Mouse (Mus musculus) liver, embryonic 12.5 days (tissue): Measurements from ENCODE around the gene Rimkla. TPM values are rescaled to one million over a fixed set of nuclear protein-coding genes. Genes with fewer than 3 reads are reported as not detected.
"Not testable (repeated sequence)": the region's sequence is repeated elsewhere in the genome, so short reads cannot be mapped to it uniquely, and the experiment has no call there.

Experiments used
- ATAC-seq: fragments of 200-750 bp; cut with Nextera tagmentation; 2 replicates; pipeline ENCODE4 v1.8.0; 2017; ENCODE audit warnings: moderate number of reproducible peaks, mild to moderate bottlenecking, moderate library complexity
- H3K27ac ChIP-seq: fragments of 300-500 bp; sonication (generic); 2 replicates; pipeline ENCODE4 v1.5.1; 2016; ENCODE audit warnings: mild to moderate bottlenecking
- H3K27me3 ChIP-seq: fragments of 300-500 bp; sonication (generic); replicated peaks from 2 replicates; pipeline ENCODE4 v1.6.1; 2016; ENCODE audit warnings: mild to moderate bottlenecking, moderate library complexity
- H3K36me3 ChIP-seq: fragments of 300-500 bp; sonication (generic); 2 replicates; pipeline ENCODE4 v1.6.1; 2016; ENCODE audit warnings: mild to moderate bottlenecking, moderate library complexity
- H3K4me1 ChIP-seq: fragments of 300-500 bp; sonication (generic); 2 replicates; pipeline ENCODE4 v1.6.1; 2016
- H3K4me2 ChIP-seq: fragments of 300-500 bp; sonication (generic); 2 replicates; pipeline ENCODE4 v1.6.1; 2016; ENCODE audit warnings: mild to moderate bottlenecking, moderate library complexity
- H3K4me3 ChIP-seq: fragments of 300-500 bp; sonication (generic); 2 replicates; pipeline ENCODE4 v1.5.1; 2016; ENCODE audit warnings: mild to moderate bottlenecking, moderate library complexity
- H3K9ac ChIP-seq: fragments of 300-500 bp; sonication (generic); 2 replicates; pipeline ENCODE4 v1.6.1; 2016; ENCODE audit warnings: mild to moderate bottlenecking, moderate library complexity
- H3K9me3 ChIP-seq: fragments of 300-500 bp; sonication (generic); replicated peaks from 2 replicates; pipeline ENCODE4 v1.6.1; 2016; ENCODE audit warnings: mild to moderate bottlenecking, moderate library complexity
- WGBS: fragments of 180-500 bp; shearing (Covaris S2); methylation state at CpG from one replicate; pipeline ENCODE4 v1.1.7; 2016; ENCODE audit not compliant: insufficient replicate concordance; 5-methylcytosine and 5-hydroxymethylcytosine counted together
- polyA plus RNA-seq: library from polyadenylated mRNA; unstranded; fragments of >200 nt; fragmentation: Nextera tagmentation; extraction: Ambion mirVana; gene quantifications from 2 replicates; pipeline ENCODE4 v1.2.1, GENCODE M21; 2016

The Rimkla gene
- polyA plus RNA-seq: 0.04 and 0.08 TPM in 2 replicates

DNA sequence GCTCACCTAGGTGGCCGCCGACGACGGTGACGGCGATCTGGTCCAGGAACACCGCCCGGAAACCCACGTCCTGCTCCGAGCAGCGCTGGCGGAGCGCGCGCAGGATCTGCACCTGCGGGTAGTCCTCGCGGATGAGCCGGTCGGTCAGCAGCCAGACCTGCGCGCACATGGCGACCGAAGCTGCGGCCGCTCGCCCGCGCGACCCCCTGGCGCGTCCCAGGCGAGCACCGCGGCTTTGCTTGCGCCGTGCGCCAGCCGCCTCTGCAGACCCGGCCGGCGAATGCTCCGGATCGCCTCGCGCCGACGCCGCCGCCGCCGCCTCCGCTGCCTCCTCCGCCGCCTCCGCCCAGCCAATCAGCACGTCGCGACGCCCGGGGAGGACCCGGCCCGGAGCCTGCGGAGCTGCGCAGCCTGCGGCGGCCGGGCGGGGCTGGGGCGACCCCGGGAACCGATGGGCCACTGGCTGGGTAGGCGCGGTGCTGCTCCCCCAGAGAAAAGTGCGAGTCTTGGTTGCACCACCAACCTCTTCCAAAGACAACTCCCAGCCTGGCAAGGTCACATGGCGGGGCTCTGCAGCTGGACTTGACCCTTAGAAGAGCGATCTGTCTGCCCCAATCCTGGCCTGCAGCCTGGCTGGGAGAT, at the start of gene Rimkla:
Gene Rimkla, minus strand, starts transcription at position 338 of the 642 bp plus-strand sequence.
- Histone ChIP-seq H3K27me3 (peaks cover 57% of the 10 kb centered on the region), H3K27ac (no peak within 1 kb of the TSS)

DNA sequence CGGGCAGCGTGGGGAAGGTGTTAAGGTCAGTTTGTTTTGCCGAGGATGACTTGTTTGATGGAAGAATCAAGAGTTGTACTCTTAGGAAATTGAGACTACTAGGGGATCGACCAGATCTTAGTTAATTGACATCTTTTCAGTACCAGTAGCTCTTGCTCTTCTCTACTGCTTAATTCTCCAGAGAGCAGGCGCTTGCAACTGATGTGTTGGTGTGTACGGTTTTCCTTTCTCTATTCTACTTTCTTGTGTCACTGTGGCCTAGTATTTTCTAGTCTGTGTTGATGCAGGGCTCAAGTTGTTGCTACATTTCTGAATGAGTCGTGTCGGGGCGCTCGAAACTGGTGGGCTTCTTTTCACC, 48.1 kb upstream of the Rimkla start:
- peak overlapping the region; percentile 93 for H3K4me2 ChIP-seq
- H3K27ac ChIP-seq: peak overlapping the region; percentile 92
- peaks cover 29% of the 10 kb centered on the region for H3K4me1 ChIP-seq
- no peaks in the 10 kb centered on the region for H3K36me3 ChIP-seq
- ATAC-seq: no peak
- peak overlapping the region; percentile 95 for H3K9ac ChIP-seq
- H3K9me3 ChIP-seq: no peaks in the 10 kb centered on the region
- 11% methylated on average over 10 of the region's 10 CpGs for WGBS
- peak overlapping the region; percentile 98 for H3K4me3 ChIP-seq
- H3K27me3 ChIP-seq: no peaks in the 10 kb centered on the region

More for the DNA sequence above, at the start of gene Rimkla:
- Histone ChIP-seq H3K4me2 (peak within 1 kb of the TSS; percentile 76), H3K4me1 (peaks cover 5% of the 10 kb centered on the region; the same call in 1 of the 2 replicates), H3K9me3 (no peaks in the 10 kb centered on the region), H3K4me3 (peak within 1 kb of the TSS; percentile 54), H3K36me3 (no peaks in the 10 kb centered on the region), H3K9ac (peak within 1 kb of the TSS; percentile 31; the same call in 1 of the 2 replicates)
- WGBS: under 1% methylated on average over 60 of the region's 77 CpGs
- ATAC-seq: peak; percentile 62; the same call in 1 of the 2 replicates

DNA sequence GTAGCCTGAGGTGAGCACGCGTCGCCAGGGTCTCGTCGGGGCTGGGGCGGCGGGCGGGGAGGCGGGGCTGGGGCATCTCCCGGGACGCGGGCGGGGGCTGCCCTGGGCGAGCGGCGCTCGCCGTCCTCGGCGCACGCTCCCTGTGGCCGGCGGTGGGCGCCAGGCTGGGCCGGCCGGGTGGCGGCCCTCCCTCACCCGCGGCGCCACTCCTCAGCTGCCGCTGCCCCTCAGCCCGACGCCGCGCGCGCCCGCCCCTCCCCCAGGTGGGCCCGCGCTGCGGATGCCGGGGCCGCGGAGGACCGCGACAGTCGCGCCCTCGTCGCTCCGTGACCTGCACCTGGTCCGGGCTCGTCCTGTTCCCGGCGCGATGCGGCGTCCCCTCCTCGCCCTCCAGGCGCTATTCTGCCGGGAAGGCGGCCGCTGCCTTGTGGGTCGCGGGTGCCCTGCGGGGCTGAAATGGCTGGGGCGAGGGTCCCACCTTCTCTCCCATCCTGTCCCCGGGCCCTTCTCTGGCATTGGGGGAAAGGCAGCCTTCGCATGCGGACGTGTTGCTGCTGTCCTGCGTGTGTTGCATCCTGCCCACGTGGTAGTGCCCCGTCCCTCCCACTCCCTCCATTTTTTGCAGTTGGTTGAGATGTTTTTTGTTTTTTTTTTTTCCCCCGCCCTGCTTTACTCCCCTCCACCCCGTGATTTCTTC, 47.6 kb upstream of the Rimkla start:
- Histone ChIP-seq H3K9me3 (no peaks in the 10 kb centered on the region), H3K27me3 (no peaks in the 10 kb centered on the region), H3K4me2 (peak overlapping the region; percentile 93), H3K36me3 (no peaks in the 10 kb centered on the region), H3K4me3 (peak overlapping the region; percentile 98), H3K9ac (peak overlapping the region; percentile 95), H3K27ac (peak overlapping the region; percentile 92), H3K4me1 (peaks cover 29% of the 10 kb centered on the region)
- ATAC-seq: peak; percentile 78
- WGBS: under 1% methylated on average over 62 of the region's 76 CpGs

DNA sequence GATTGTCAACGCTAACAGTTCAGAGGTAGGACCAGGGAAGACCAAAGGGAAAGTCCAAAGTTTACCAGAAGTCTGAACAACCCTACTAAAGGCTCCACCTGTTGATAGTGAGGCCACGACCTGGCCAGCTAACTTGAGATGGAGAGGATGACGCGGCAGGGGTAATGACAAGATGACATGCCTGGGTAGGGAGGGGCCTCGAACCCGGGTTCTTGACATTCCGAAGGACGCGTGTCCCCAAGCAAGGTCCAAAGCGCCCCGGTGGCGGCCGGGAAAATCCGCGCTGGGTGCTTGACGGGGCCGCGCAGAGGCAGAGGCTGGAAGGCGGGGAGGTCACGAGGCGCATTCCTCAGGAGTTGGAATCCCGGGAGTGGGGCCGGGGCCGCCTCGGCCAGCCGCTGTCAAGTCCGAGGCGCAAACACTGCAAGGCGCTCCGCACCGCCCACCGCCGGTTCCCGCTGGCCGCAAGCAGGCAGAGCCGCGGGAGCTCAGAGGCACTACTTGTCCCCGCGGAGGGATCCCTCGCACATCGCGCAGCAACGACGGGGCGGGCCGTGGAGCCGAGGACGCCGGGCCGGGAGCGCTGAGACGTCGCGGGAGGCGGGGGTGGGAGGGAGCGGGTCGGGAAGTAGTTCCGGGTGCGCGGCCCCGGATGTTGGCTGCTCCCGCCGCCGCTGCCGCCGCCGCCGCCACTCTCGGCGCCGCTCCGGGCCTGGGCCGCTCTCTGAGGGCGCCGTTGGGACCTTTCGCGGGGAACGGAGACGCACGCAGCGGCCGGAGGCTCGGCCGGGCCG, 46.8 kb upstream of the Rimkla start, which contains the start of gene Frg2f1:
Gene Frg2f1, minus strand, starts transcription at position 499 of the 794 bp plus-strand sequence.
- H3K9me3 ChIP-seq: no peaks in the 10 kb centered on the region
- H3K4me3 ChIP-seq: peak within 1 kb of the TSS; percentile 98
- no peaks in the 10 kb centered on the region for H3K27me3 ChIP-seq
- peaks cover 29% of the 10 kb centered on the region for H3K4me1 ChIP-seq
- 1% methylated on average over 74 of the region's 85 CpGs for WGBS
- peak within 1 kb of the TSS; percentile 93 for H3K4me2 ChIP-seq
- peak within 1 kb of the TSS; percentile 92 for H3K27ac ChIP-seq
- ATAC-seq: peak; percentile 93
- H3K9ac ChIP-seq: peak within 1 kb of the TSS; percentile 95
- no peaks in the 10 kb centered on the region for H3K36me3 ChIP-seq

DNA sequence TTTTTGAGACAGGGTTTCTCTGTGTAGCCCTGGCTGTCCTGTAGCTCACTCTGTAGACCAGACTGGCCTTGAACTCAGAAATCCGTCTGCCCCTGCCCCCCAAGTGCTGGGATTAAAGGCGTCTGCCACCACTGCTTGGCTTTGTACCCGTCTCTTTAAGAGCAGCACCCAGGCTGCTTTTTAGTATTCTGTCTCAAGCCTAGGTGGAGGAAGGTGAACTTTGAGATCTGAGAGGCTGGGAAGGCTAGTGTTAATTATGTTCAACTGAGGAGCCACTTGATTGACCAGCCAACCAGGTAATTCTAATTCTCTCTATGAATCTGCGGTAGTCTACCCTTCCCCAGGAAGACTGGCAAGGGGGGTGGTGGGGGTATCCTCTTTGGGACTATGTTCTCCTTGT, 45.0 kb upstream of the Rimkla start:
- Histone ChIP-seq H3K27ac (no peak overlapping the region), H3K9me3 (no peaks in the 10 kb centered on the region), H3K9ac (no peak overlapping the region), H3K4me2 (no peak overlapping the region), H3K36me3 (no peaks in the 10 kb centered on the region), H3K4me3 (no peak overlapping the region), H3K27me3 (no peaks in the 10 kb centered on the region), H3K4me1 (peaks cover 24% of the 10 kb centered on the region)
- ATAC-seq: no peak
- 74% methylated on average over 4 of the region's 4 CpGs for WGBS

DNA sequence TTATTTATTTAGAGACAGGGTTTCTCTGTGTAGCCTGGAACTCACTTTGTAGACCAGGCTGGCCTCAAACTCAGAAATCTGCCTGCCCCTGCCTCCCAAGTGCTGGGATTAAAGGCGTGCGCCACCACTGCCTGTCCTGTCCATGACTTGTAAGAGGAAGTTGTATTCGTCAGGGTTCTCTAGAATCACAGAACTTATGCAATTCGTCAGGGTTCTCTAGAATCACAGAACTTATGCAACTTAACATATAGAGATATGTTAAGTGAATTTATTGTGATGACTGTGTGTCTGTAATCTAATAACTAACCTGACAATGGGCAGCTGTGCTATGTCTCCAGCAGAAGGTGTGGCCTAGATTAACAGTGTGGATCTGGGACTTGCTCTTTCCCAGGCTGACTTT, 44.2 kb upstream of the Rimkla start, which contains the start of gene Foxj3:
Gene Foxj3, plus strand, starts transcription at position 390 of the 400 bp plus-strand sequence.
- not testable (repeated sequence) for ATAC-seq, H3K4me2 ChIP-seq, H3K27me3 ChIP-seq, H3K4me3 ChIP-seq, H3K9me3 ChIP-seq, H3K27ac ChIP-seq, H3K9ac ChIP-seq, H3K36me3 ChIP-seq
- WGBS: 52% methylated on average over 4 of the region's 4 CpGs
- H3K4me1 ChIP-seq: peaks cover 22% of the 10 kb centered on the region

DNA sequence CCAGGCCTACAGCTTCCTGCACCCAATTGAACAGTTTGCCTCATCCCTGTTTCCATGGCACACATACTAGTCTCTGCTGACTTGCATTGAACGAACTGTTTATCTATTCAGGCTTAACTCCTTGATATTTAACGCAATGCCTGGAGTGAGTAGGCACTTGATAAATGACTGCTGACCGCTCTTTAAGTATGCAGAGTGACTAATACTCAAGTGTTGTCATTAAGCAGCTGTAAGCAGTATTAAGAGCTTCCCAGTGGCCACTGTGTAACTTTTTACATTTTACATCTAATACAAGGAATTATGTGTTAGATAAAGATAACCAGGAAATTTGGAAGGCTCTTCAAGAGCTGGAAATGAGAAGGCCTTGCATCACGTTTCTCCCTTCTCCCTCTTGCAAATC, 42.7 kb upstream of the Rimkla start:
- Histone ChIP-seq H3K4me2 (no peak overlapping the region), H3K27me3 (no peaks in the 10 kb centered on the region), H3K27ac (no peak overlapping the region), H3K4me1 (peaks cover 9% of the 10 kb centered on the region), H3K9ac (no peak overlapping the region), H3K36me3 (no peaks in the 10 kb centered on the region), H3K9me3 (no peaks in the 10 kb centered on the region), H3K4me3 (no peak overlapping the region)
- WGBS: 53% methylated on average over 4 of the region's 4 CpGs
- ATAC-seq: no peak

DNA sequence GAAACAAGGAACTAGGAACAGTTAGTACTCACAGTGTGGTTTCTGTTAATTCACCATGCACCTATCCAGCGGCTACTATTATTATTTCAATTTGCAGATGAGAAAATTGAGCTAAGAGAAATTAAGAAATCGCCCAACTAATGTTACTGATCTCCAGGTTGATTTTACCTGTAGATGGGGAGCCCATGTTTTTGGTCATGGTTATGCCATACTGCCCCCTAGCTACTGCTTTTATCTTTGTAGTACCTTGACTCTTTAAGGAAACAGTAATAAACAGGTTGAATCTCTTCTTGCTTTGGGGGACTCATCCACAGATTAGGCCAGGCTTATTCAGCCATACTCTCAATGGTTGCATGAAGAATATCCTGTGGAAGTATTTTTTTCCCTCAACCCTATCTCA, 39.4 kb upstream of the Rimkla start:
- WGBS: 52% methylated on average over 2 of the region's 2 CpGs
- Histone ChIP-seq H3K4me2 (no peak overlapping the region), H3K4me1 (no peaks in the 10 kb centered on the region), H3K4me3 (no peak overlapping the region), H3K27ac (no peak overlapping the region), H3K36me3 (no peaks in the 10 kb centered on the region), H3K9ac (no peak overlapping the region), H3K9me3 (no peaks in the 10 kb centered on the region), H3K27me3 (no peaks in the 10 kb centered on the region)
- ATAC-seq: no peak

DNA sequence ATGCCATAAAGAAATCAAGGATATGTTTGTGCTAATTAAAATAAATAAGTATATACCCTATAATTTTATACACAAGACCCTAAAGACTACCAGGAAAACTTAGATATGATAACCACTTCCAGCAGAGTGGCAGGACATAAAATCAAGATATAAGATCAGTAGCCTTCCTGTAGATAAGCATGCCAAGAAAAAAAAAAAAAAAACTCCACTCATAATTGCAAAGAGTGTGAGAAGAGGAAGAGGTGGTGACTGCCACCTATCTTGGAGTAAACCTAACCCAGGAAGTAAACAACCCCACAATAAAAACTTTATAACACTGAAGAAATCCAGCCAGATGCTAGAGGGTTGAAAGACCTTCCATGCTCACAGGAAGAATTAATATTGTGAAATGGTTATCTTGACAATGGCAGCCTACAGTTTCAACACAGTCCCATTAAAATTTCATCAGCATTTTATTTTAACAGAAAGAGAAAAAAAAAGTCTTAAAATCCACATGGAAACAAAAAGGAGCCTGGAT, 34.0 kb upstream of the Rimkla start:
- Histone ChIP-seq H3K27ac (no peak overlapping the region), H3K27me3 (no peaks in the 10 kb centered on the region; the same call in 1 of the 2 replicates), H3K4me2 (no peak overlapping the region), H3K36me3 (no peaks in the 10 kb centered on the region), H3K4me1 (no peaks in the 10 kb centered on the region), H3K9ac (no peak overlapping the region), H3K4me3 (no peak overlapping the region), H3K9me3 (no peaks in the 10 kb centered on the region)
- ATAC-seq: no peak

DNA sequence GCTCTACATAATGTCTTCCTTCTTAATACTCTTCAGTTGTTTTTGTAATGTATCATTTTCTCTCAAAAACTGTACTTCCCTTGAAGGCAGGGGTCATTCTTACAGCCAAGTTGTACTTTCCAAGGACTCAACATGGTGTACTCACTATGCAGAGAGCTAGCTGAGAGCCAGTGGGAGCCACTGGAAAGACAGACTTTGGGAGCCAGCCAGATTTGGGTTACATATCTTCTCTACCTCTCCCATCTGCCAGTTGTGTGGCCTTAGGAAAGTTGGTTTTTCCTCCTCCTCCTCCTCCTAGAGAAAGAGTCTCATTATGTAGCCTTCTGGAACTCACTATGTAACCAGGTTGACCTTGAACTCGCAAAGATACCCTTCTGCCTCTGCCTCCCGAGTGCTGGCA, 32.0 kb upstream of the Rimkla start:
- Histone ChIP-seq H3K4me2 (no peak overlapping the region), H3K27ac (no peak overlapping the region)
- 64% methylated on average over 2 of the region's 2 CpGs for WGBS

DNA sequence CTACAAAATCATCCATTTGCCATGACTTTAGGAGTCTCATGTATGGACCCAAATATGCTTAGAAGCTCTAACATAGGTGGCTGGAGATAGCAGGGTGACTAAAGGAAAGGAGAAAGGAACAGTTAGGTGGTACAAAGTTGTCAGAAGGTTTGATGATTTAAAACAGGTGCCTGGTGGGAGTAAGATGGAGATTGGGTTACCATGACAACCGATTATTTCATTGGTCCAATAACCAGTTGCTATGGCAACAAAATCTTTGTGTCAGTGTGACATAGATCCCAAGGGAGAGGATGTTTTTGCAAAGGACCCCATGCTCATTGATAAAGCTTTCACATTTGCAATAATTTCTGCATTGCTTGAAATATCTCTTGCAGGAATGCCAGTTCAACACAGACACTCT, 31.6 kb upstream of the Rimkla start:
- H3K27me3 ChIP-seq: no peaks in the 10 kb centered on the region; the same call in 1 of the 2 replicates
- no peaks in the 10 kb centered on the region for H3K36me3 ChIP-seq
- H3K4me3 ChIP-seq: no peak overlapping the region
- no peak for ATAC-seq
- H3K9ac ChIP-seq: no peak overlapping the region
- H3K27ac ChIP-seq: no peak overlapping the region
- 63% methylated on average over 1 of the region's 1 CpGs for WGBS
- no peaks in the 10 kb centered on the region for H3K4me1 ChIP-seq
- no peaks in the 10 kb centered on the region for H3K9me3 ChIP-seq
- no peak overlapping the region for H3K4me2 ChIP-seq

More for the DNA sequence above, 32.0 kb upstream of the Rimkla start:
- Histone ChIP-seq H3K36me3 (no peaks in the 10 kb centered on the region), H3K9me3 (no peaks in the 10 kb centered on the region), H3K9ac (no peak overlapping the region), H3K4me3 (no peak overlapping the region), H3K27me3 (no peaks in the 10 kb centered on the region; the same call in 1 of the 2 replicates), H3K4me1 (no peaks in the 10 kb centered on the region)
- ATAC-seq: no peak
